ENCODE assay signal across 8 mouse cellular contexts in the genomic region with DNA sequence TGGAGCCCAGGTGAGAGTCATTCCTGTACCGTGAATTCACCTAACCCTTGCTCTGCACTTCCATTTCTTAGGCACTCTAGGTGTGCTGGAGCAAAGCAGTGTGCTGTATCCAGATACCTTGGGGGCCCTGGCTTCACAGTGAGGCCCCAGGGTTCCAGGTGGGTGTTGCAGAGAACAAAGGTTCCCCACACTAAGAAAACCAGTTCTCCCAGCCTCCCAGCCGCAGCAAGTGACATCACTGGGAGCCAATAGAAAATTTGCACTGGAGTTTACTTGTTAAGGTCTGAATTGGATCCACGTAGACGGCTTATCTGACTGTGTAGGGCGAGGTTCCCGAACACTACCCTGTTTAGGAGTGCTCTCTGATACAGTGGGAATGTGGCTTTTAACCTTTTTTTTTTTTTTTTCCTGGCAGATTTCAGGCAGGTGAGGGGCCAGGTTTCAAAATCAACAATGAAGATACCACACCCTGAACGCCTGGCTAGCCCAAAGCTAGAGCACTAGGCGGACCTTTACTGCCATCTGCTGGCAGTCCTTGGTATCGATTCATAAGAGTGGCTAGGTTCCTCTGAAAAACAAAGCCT. TPM values are rescaled to one million over a fixed set of nuclear protein-coding genes. Genes with fewer than 3 reads are reported as not detected.
DNase-seq lines count a peak whose midpoint lies in the region; ATAC-seq and TF ChIP-seq lines count a peak whose summit lies in the region.

No protein-coding gene starts in this region.

- no peak overlapping the region for H3K4me3 ChIP-seq in C2C12 (ENCODE audit: insufficient read depth, poor library complexity, severe bottlenecking)
- H3K4me3 ChIP-seq in kidney, embryonic 15.5 days (replicated peaks), result no peak overlapping the region
- H3K4me3 ChIP-seq in liver, embryonic 15.5 days (replicated peaks), result no peak overlapping the region
- H3K4me3 ChIP-seq in neural tube, embryonic 14.5 days (ENCODE audit: low read depth, low read length), result no peak overlapping the region

- 0 out of 2 replicates have a peak overlapping the region, but pooled peaks have one; percentile 22 for H3K27ac ChIP-seq in kidney, embryonic 15.5 days
- no peak overlapping the region for H3K27ac ChIP-seq in liver, embryonic 15.5 days (replicated peaks)
- H3K27ac ChIP-seq in neural tube, embryonic 14.5 days (ENCODE audit: low read depth, low read length), result no peak overlapping the region

- H3K27me3 ChIP-seq in C2C12 (ENCODE audit: control insufficient read depth, insufficient read depth, insufficient read length), result no peaks in the 10 kb centered on the region
- peaks cover 36% of the 10 kb centered on the region for H3K27me3 ChIP-seq in kidney, embryonic 15.5 days
- H3K27me3 ChIP-seq in liver, embryonic 15.5 days, result no peaks in the 10 kb centered on the region
- H3K27me3 ChIP-seq in neural tube, embryonic 14.5 days (ENCODE audit: control insufficient read depth, insufficient read depth, low read length), result no peaks in the 10 kb centered on the region

- 0 out of 2 replicates have a peak overlapping the region, but pooled peaks have one; percentile 31 for H3K4me2 ChIP-seq in kidney, embryonic 15.5 days
- H3K4me2 ChIP-seq in liver, embryonic 15.5 days, result no peak overlapping the region
- H3K4me2 ChIP-seq in neural tube, embryonic 14.5 days (ENCODE audit: low read depth, low read length), result no peak overlapping the region

- WGBS in kidney, embryonic 15.5 days, result 23% methylated on average over 9 of the region's 9 CpGs
- 31% methylated on average over 9 of the region's 9 CpGs for WGBS in liver, embryonic 15.5 days (ENCODE audit: insufficient replicate concordance)
- 35% methylated on average over 9 of the region's 9 CpGs for WGBS in neural tube, embryonic 14.5 days

- H3K4me1 ChIP-seq in kidney, embryonic 15.5 days, result no peaks in the 10 kb centered on the region
- H3K4me1 ChIP-seq in liver, embryonic 15.5 days (replicated peaks), result no peaks in the 10 kb centered on the region
- no peaks in the 10 kb centered on the region for H3K4me1 ChIP-seq in neural tube, embryonic 14.5 days (ENCODE audit: control insufficient read depth, insufficient read depth, low read length)

- no peaks in the 10 kb centered on the region for H3K36me3 ChIP-seq in C2C12 (ENCODE audit: control insufficient read depth, insufficient read depth)
- no peaks in the 10 kb centered on the region for H3K36me3 ChIP-seq in kidney, embryonic 15.5 days
- H3K36me3 ChIP-seq in liver, embryonic 15.5 days (replicated peaks), result no peaks in the 10 kb centered on the region
- H3K36me3 ChIP-seq in neural tube, embryonic 14.5 days (ENCODE audit: control insufficient read depth, insufficient read depth, low read length), result no peaks in the 10 kb centered on the region

- peak; percentile 73 for ATAC-seq in kidney, embryonic 15.5 days (replicated peaks; ENCODE audit: low FRiP score)
- ATAC-seq in liver, embryonic 15.5 days (ENCODE audit: insufficient read depth), result peak; percentile 15; the same call in 1 of the 2 replicates
- ATAC-seq in neural tube, embryonic 14.5 days (ENCODE audit: low read depth), result peak; percentile 78

- no peaks in the 10 kb centered on the region for H3K79me2 ChIP-seq in C2C12 (ENCODE audit: control insufficient read depth, insufficient read depth)

- H3ac ChIP-seq in C2C12 (ENCODE audit: control insufficient read depth, insufficient read length, low read depth), result no peak overlapping the region

- peak; percentile 16 for TF ChIP-seq CTCF in C2C12 (IDR thresholded peaks at IDR 0.05; ENCODE audit: control insufficient read depth, insufficient read depth, insufficient read length)

- no peak overlapping the region for H3K9ac ChIP-seq in kidney, embryonic 15.5 days
- H3K9ac ChIP-seq in liver, embryonic 15.5 days, result no peak overlapping the region
- no peak overlapping the region for H3K9ac ChIP-seq in neural tube, embryonic 14.5 days (replicated peaks; ENCODE audit: low read depth, low read length)

- H3K9me3 ChIP-seq in kidney, embryonic 15.5 days (replicated peaks), result no peaks in the 10 kb centered on the region
- no peaks in the 10 kb centered on the region for H3K9me3 ChIP-seq in liver, embryonic 15.5 days (replicated peaks)
- H3K9me3 ChIP-seq in neural tube, embryonic 14.5 days (ENCODE audit: control insufficient read depth, low read length), result no peaks in the 10 kb centered on the region

- H3K79me3 ChIP-seq in C2C12 (ENCODE audit: low read depth), result no peaks in the 10 kb centered on the region

- DNase-seq in T-cell, adult 2 months (ENCODE audit: low spot score), result peak; percentile 69
- DNase-seq in embryo, embryonic 10.5 days (ENCODE audit: low spot score), result peak; percentile 84
- DNase-seq in heart, adult 9 months (ENCODE audit: low spot score in 2 of 2), result peak; percentile 26 to 47
- DNase-seq in thymus, postnatal 36 days, result peak; percentile 65 to 67

TF ChIP-seq in C2C12, 6 proteins besides CTCF, POLR2A, EP300 and RAD21:
- no peak for TF ChIP-seq MAX (IDR thresholded peaks at IDR 0.05)
- no peak for TF ChIP-seq MYOD1 (IDR thresholded peaks at IDR 0.05; ENCODE audit: control insufficient read depth, insufficient read length, low read depth)
- no peak for TF ChIP-seq USF1 (IDR thresholded peaks at IDR 0.05; ENCODE audit: low read depth)
- TF ChIP-seq FOSL1 (IDR thresholded peaks at IDR 0.05; ENCODE audit: insufficient read depth, low read length, poor library complexity, severe bottlenecking), result no peak
- no peak for TF ChIP-seq MYOG (IDR thresholded peaks at IDR 0.05; ENCODE audit: control insufficient read depth, extremely low read depth, insufficient read length)
- TF ChIP-seq CEBPB (IDR thresholded peaks at IDR 0.05; ENCODE audit: low read depth), result no peak

RNA-seq across cellular contexts. Expression of gene Tmsb4x, which starts 24.1 kb away (rescaled TPM):
- 1,421 TPM for polyA plus RNA-seq in C2C12 (2012; fragmentation: generic; extraction: Trizol)
- 2,736 and 2,813 TPM in 2 replicates for polyA plus RNA-seq in kidney, embryonic 15.5 days (2015; fragmentation: Nextera tagmentation; extraction: Ambion mirVana)
- 972 and 1,248 TPM in 2 replicates for polyA plus RNA-seq in liver, embryonic 15.5 days (2015; fragmentation: Nextera tagmentation; extraction: Ambion mirVana)
- polyA plus RNA-seq in neural tube, embryonic 14.5 days (2014; fragmentation: Nextera tagmentation; extraction: Ambion mirVana), result 4,521 and 4,960 TPM in 2 replicates

RNA-seq across cellular contexts. Expression of gene Tlr8, which starts 30.9 kb away (rescaled TPM):
- not detected for polyA plus RNA-seq in C2C12 (2012; fragmentation: generic; extraction: Trizol)
- polyA plus RNA-seq in kidney, embryonic 15.5 days (2015; fragmentation: Nextera tagmentation; extraction: Ambion mirVana), result 0.17 TPM in 2 replicates
- 0.74 and 0.86 TPM in 2 replicates for polyA plus RNA-seq in liver, embryonic 15.5 days (2015; fragmentation: Nextera tagmentation; extraction: Ambion mirVana)
- polyA plus RNA-seq in neural tube, embryonic 14.5 days (2014; fragmentation: Nextera tagmentation; extraction: Ambion mirVana), result 0.10 TPM in 1 of 2 replicates, not detected in the other

Comparison
In these comparisons a context has a peak if more than half of its experiments do, and no peak if none do; other contexts are left out.
1. ATAC-seq: peak in every context shown above with its lines; median percentile 78 in neural tube, embryonic 14.5 days; 73 in kidney, embryonic 15.5 days; 15 in liver, embryonic 15.5 days.